Mouse (Mus musculus) kidney, adult 2 months (tissue): Measurements from ENCODE around the gene Pgm5. TPM values are rescaled to one million over a fixed set of nuclear protein-coding genes. Genes with fewer than 3 reads are reported as not detected.

ENCODE experiments used
- DNase-seq: peaks from one replicate; pipeline ENCODE4 v3.0.0; 2021
- H3K27ac ChIP-seq: fragments of 200-500 bp; 2 replicates; pipeline ENCODE4 v1.5.1; 2012; ENCODE audit warnings: low read depth, low read length, control low read depth, inconsistent platforms; ENCODE audit not compliant: insufficient read depth
- H3K27me3 ChIP-seq: fragments of 200-500 bp; replicated peaks from 2 replicates; pipeline ENCODE4 v1.6.1; 2012; ENCODE audit warnings: mild to moderate bottlenecking, moderate library complexity, low read length, inconsistent platforms; ENCODE audit not compliant: control insufficient read depth, insufficient read depth
- H3K36me3 ChIP-seq: fragments of 200-500 bp; 2 replicates; pipeline ENCODE4 v1.6.1; 2012; ENCODE audit warnings: mild to moderate bottlenecking, moderate library complexity, low read length, inconsistent platforms; ENCODE audit not compliant: control insufficient read depth, insufficient read depth
- H3K4me1 ChIP-seq: fragments of 200-500 bp; 2 replicates; pipeline ENCODE4 v1.6.1; 2011; ENCODE audit warnings: low read length; ENCODE audit not compliant: control insufficient read depth, insufficient read depth
- H3K4me3 ChIP-seq: fragments of 200-500 bp; 2 replicates; pipeline ENCODE4 v1.5.1; 2011; ENCODE audit warnings: mild to moderate bottlenecking, low read depth, low read length, control low read depth; ENCODE audit not compliant: insufficient read depth
- CTCF ChIP-seq: fragments of 200-500 bp; conservative IDR thresholded peaks from 2 replicates; pipeline ENCODE4 v1.5.1; 2011; ENCODE audit warnings: low read depth, mild to moderate bottlenecking, control low read depth, low read length, moderate library complexity, mixed read lengths; ENCODE audit not compliant: insufficient read depth, insufficient read length
- POLR2A ChIP-seq: fragments of 200-500 bp; IDR thresholded peaks from one replicate; pipeline ENCODE4 v1.6.1; 2011; ENCODE audit warnings: low read depth, low read length, control low read depth
- WGBS: fragments of 180-500 bp; shearing (Covaris S2); methylation state at CpG from one replicate; pipeline ENCODE4 v1.1.7; 2018; 5-methylcytosine and 5-hydroxymethylcytosine counted together
- polyA plus RNA-seq: library from polyadenylated mRNA; depleted of rRNA; stranded (reverse); fragments of >200 nt; gene quantifications from 2 replicates; pipeline ENCODE4 v1.2.3, GENCODE M21; 2012

The Pgm5 gene
- polyA plus RNA-seq, 1 experiment: 10.7 TPM

DNA sequence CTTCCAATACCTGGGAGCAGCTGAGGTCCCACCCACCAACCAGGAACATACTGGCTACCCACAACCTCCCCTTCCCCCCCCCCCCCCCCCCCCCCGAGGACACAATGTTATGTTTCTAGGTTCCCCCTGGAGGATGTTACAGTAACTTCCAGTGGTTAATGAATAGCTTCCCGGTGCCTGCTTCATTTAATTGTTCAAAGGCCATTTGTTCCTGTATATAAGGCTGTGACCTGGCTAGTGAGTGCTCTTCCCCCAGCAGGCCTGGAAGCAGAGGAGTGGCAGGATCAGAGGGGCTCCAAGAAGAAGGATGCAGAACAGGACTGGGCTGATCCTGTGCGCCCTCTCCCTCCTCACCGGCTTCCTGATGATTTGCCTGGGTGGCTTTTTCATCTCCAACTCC lies 187.9 kb downstream of the Pgm5 start, which contains the start of gene Tmem252:
Gene Tmem252 (plus strand): TSS at position 247 of the 400 bp plus-strand sequence.
- WGBS: 24% methylated on average over 4 of the region's 4 CpGs
- H3K27ac ChIP-seq: peak within 1 kb of the TSS; percentile 90
- DNase-seq: peak; percentile 86
- H3K4me3 ChIP-seq: peak within 1 kb of the TSS; percentile 74
- peaks cover 3% of the 10 kb centered on the region; the same call in 1 of the 2 replicates for H3K36me3 ChIP-seq
- no peaks in the 10 kb centered on the region for H3K27me3 ChIP-seq
- TF ChIP-seq CTCF (no peak), POLR2A (peak; percentile 84)
- H3K4me1 ChIP-seq: peaks cover 14% of the 10 kb centered on the region; the same call in 1 of the 2 replicates

GRCm38 (mm10) chr19:24673331-24673730 lies 188.3 kb downstream of the Pgm5 start:
- Histone ChIP-seq H3K4me1 (peaks cover 14% of the 10 kb centered on the region; the same call in 1 of the 2 replicates), H3K4me3 (no peak overlapping the region), H3K27ac (peak overlapping the region; percentile 82), H3K36me3 (peaks cover 3% of the 10 kb centered on the region; the same call in 1 of the 2 replicates), H3K27me3 (no peaks in the 10 kb centered on the region)
- no peak for TF ChIP-seq CTCF
- no peak for TF ChIP-seq POLR2A
- DNase-seq: peak; percentile 67
- WGBS: 50% methylated on average over 10 of the region's 10 CpGs

DNA sequence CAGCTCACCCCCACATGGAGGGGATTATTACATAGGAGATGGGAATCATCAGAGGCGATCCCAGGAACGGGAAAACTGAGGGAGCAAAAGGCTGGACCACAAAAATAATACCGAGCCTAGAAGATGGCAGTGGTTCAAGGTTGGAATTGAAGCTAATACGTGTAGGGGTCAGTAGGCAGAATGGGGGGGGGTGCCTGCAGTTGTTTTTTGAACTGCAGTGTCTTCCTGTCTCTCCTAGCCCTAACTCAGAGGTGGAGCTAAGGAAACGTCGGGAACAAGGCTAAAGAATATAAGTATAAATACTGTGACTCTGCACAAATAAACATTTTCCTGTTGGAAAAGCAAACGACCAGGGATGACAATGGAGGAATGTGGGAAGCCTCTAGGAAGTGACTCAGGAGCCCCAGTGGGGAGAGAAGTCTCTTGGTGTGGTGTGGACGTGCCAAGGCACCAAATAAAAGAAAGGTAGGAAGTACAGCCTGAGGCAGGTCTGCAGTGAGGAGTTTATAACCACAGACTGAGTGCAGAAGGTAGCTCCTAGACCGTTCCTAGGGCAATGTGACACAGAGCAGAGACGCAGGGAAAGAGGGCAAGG lies 189.2 kb downstream of the Pgm5 start:
- WGBS: 40% methylated on average over 10 of the region's 10 CpGs
- peak; percentile 54 for DNase-seq
- H3K27ac ChIP-seq: peak overlapping the region; percentile 74; the same call in 1 of the 2 replicates

DNA sequence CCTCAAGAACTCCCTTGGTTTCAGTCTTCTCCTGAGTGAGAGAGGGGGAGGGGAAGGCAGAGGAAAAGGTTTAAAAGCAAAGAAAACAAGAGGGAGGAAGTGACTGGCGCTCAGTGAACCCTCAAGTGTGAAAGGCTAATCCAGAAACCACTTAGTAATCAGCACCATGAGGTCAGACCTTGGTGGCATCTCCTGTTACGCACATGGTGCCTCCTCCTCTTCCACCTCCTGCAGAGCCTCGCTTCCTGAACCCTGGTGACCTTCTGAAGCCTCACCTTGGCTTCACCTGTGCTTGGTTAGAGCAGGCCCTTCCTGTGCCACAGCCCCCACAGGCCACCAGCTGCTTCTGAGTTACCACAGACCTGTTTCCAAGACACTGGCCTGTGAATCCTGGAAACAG lies 190.1 kb downstream of the Pgm5 start:
- 37% methylated on average over 3 of the region's 3 CpGs for WGBS

More for the DNA sequence above, 189.2 kb downstream of the Pgm5 start:
- H3K36me3 ChIP-seq: peaks cover under 1% of the 10 kb centered on the region; the same call in 1 of the 2 replicates
- H3K4me1 ChIP-seq: peaks cover 14% of the 10 kb centered on the region; the same call in 1 of the 2 replicates
- H3K4me3 ChIP-seq: no peak overlapping the region
- TF ChIP-seq CTCF: no peak
- no peak for TF ChIP-seq POLR2A
- H3K27me3 ChIP-seq: no peaks in the 10 kb centered on the region

GRCm38 (mm10) chr19:24667527-24667926 lies 194.1 kb downstream of the Pgm5 start:
- no peak overlapping the region for H3K27ac ChIP-seq
- no peak overlapping the region for H3K4me3 ChIP-seq
- DNase-seq: no peak
- H3K4me1 ChIP-seq: peaks cover 8% of the 10 kb centered on the region; the same call in 1 of the 2 replicates
- no peaks in the 10 kb centered on the region for H3K27me3 ChIP-seq
- WGBS: 88% methylated on average over 3 of the region's 3 CpGs
- TF ChIP-seq POLR2A (no peak), CTCF (no peak)
- no peaks in the 10 kb centered on the region for H3K36me3 ChIP-seq

More for the DNA sequence above, 190.1 kb downstream of the Pgm5 start:
- Histone ChIP-seq H3K27ac (peak overlapping the region; percentile 54; the same call in 1 of the 2 replicates), H3K27me3 (no peaks in the 10 kb centered on the region), H3K4me1 (peaks cover 14% of the 10 kb centered on the region; the same call in 1 of the 2 replicates), H3K36me3 (no peaks in the 10 kb centered on the region), H3K4me3 (no peak overlapping the region)
- DNase-seq: peak; percentile 92
- TF ChIP-seq CTCF (no peak), POLR2A (no peak)

- no peaks in the 10 kb centered on the region for H3K27me3 ChIP-seq
- H3K36me3 ChIP-seq: no peaks in the 10 kb centered on the region
- no peak overlapping the region for H3K4me3 ChIP-seq
- DNase-seq: peak; percentile 53
- no peak overlapping the region for H3K27ac ChIP-seq
- no peaks in the 10 kb centered on the region for H3K4me1 ChIP-seq
- no peak for TF ChIP-seq CTCF
- WGBS: 75% methylated on average over 11 of the region's 11 CpGs
Observed at GRCm38 (mm10) chr19:24665771-24666170, 195.9 kb downstream of the Pgm5 start.

GRCm38 (mm10) chr19:24662346-24662745 lies 199.3 kb downstream of the Pgm5 start:
- Histone ChIP-seq H3K27me3 (no peaks in the 10 kb centered on the region), H3K27ac (no peak overlapping the region), H3K4me3 (no peak overlapping the region), H3K36me3 (no peaks in the 10 kb centered on the region), H3K4me1 (peaks cover 5% of the 10 kb centered on the region)
- DNase-seq: peak; percentile 61
- TF ChIP-seq CTCF (no peak), POLR2A (no peak)
- WGBS: 68% methylated on average over 2 of the region's 2 CpGs
